Mouse (Mus musculus) hindbrain, embryonic 13.5 days (tissue): ENCODE measurements around the gene Plcb2. TPM values are rescaled to one million over a fixed set of nuclear protein-coding genes. Genes with fewer than 3 reads are reported as not detected.
A peak's percentile ranks its signal among the peaks of the same experiment; 100 is the strongest.

Experiments used
- ATAC-seq: fragments of 200-750 bp; cut with Nextera tagmentation; 2 replicates; pipeline ENCODE4 v1.8.0; 2017; ENCODE audit warnings: moderate TSS enrichment; ENCODE audit not compliant: low FRiP score
- H3K27ac ChIP-seq: fragments of 300-500 bp; sonication (generic); 2 replicates; pipeline ENCODE4 v1.5.1; 2015; ENCODE audit warnings: inconsistent platforms, mild to moderate bottlenecking, moderate library complexity
- H3K27me3 ChIP-seq: fragments of 300-500 bp; sonication (generic); 2 replicates; pipeline ENCODE4 v1.6.1; 2015; ENCODE audit warnings: mild to moderate bottlenecking, inconsistent platforms
- H3K36me3 ChIP-seq: fragments of 300-500 bp; sonication (generic); 2 replicates; pipeline ENCODE4 v1.6.1; 2015; ENCODE audit warnings: mild to moderate bottlenecking, inconsistent platforms
- H3K4me1 ChIP-seq: fragments of 300-500 bp; sonication (generic); replicated peaks from 2 replicates; pipeline ENCODE4 v1.6.1; 2015; ENCODE audit warnings: inconsistent platforms
- H3K4me2 ChIP-seq: fragments of 300-500 bp; sonication (generic); 2 replicates; pipeline ENCODE4 v1.6.1; 2015; ENCODE audit warnings: inconsistent platforms, mild to moderate bottlenecking, moderate library complexity
- H3K4me3 ChIP-seq: fragments of 300-500 bp; sonication (generic); 2 replicates; pipeline ENCODE4 v1.5.1; 2015; ENCODE audit warnings: mild to moderate bottlenecking, inconsistent platforms
- H3K9ac ChIP-seq: fragments of 300-500 bp; sonication (generic); 2 replicates; pipeline ENCODE4 v1.6.1; 2015; ENCODE audit warnings: mild to moderate bottlenecking, inconsistent platforms
- H3K9me3 ChIP-seq: fragments of 300-500 bp; sonication (generic); 2 replicates; pipeline ENCODE4 v1.6.1; 2016; ENCODE audit warnings: inconsistent platforms
- WGBS: fragments of 180-500 bp; shearing (Covaris S2); methylation state at CpG from one replicate; pipeline ENCODE4 v1.1.7; 2015; 5-methylcytosine and 5-hydroxymethylcytosine counted together
- polyA plus RNA-seq: library from polyadenylated mRNA; unstranded; fragments of >200 nt; fragmentation: Nextera tagmentation; extraction: Ambion mirVana; gene quantifications from 2 replicates; pipeline ENCODE4 v1.2.1, GENCODE M21; 2015

Gene Plcb2
- polyA plus RNA-seq, 1 experiment from 2014 or later = 0.64 TPM

DNA sequence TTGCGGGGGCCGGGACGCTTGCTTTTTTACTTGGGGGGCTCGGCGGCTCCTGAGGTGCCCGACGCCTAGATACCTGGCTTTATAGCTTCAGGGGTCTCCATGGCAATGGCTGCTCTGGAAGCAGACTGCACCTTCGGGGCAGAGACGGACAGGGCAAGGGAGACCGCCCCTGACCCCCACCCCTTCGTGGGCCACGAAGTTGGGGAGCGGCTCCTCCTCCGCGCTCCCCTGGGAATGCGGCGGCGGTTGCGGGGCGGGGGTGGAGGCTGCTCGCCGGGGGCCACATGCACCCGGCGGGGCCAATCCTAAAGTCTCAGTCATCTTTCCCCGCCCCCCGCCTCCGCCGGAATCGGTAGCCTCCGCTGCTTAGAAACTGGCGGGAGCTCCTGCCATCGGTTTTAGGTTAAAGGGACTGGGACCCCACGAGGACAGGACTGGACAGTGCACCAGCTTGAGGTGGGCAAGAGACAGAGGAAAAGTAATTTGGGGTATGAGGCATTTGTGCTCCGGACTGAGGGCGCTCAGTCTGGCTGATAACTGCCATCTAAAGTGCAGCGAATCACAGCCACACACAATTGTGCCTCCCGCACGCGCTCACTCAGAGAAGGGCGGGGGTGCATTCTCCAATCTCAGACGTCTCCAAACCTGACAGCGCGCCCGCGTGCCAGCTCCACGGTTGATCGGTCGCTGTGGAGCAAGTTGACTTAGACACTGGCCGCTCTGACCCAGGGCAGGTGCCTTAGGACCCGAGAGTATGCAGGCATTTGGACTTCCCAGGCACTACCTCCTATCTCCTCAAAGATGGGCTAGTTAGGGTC lies 24.1 kb downstream of the Plcb2 start, which contains the start of gene Ankrd63:
Gene Ankrd63, minus strand, starts transcription at position 51 of the 818 bp plus-strand sequence.
- Histone ChIP-seq H3K4me3 (peak within 1 kb of the TSS; percentile 40), H3K36me3 (no peaks in the 10 kb centered on the region), H3K4me2 (peak within 1 kb of the TSS; percentile 65), H3K4me1 (peaks cover 48% of the 10 kb centered on the region), H3K27me3 (peaks cover 100% of the 10 kb centered on the region), H3K9ac (peak within 1 kb of the TSS; percentile 60), H3K27ac (no peak within 1 kb of the TSS), H3K9me3 (no peaks in the 10 kb centered on the region)
- no peak for ATAC-seq
- under 1% methylated on average over 50 of the region's 50 CpGs for WGBS

DNA sequence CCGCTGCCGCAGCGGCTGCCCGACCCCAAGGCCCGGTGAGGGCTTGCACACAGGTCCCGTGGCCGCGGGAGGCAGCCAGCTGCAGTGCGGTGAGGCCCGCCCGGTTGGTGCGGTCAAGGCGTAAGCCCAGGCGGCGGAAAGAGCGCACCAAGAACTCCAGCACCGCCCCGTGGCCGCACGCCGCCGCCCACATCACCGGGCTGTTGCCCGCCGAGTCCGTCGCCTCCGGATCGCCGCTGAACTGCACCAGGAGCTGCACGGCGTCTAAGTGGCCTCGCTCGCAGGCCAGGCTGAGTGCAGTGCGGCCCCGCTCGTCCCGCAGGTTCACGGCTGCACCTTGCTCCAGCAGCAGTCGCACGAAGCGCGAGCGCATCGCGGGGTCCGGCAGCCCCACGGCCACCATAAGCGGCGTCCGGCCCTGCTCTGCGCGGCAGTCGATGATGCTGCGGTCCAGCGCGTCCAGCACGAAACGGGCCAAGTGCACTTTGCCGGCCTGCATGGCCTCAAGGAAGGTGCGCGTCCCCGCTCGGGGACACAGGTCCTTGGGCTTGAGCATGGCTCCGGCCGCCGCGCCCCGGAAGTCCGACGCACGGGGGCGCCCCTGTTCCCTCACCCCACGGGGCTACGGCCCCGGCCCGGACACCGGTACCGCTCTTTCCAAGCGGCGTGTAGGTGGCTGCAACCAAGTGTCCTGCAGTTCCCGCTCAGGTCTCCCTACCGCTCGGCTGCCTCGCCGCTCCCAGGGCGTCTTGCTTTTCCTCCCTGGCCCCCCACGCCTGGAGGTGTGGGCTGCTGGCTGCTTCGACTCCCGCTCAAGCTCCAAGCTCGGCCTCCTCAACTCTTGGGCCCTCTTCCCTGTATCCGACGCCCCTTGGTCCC lies 25.1 kb downstream of the Plcb2 start:
- Histone ChIP-seq H3K4me2 (peak overlapping the region; percentile 65), H3K9ac (peak overlapping the region; percentile 60), H3K9me3 (no peaks in the 10 kb centered on the region), H3K27ac (no peak overlapping the region), H3K36me3 (no peaks in the 10 kb centered on the region), H3K4me3 (peak overlapping the region; percentile 40), H3K4me1 (peaks cover 48% of the 10 kb centered on the region), H3K27me3 (peaks cover 96% of the 10 kb centered on the region)
- WGBS = under 1% methylated on average over 75 of the region's 93 CpGs
- peak; percentile 27; the same call in 1 of the 2 replicates for ATAC-seq

DNA sequence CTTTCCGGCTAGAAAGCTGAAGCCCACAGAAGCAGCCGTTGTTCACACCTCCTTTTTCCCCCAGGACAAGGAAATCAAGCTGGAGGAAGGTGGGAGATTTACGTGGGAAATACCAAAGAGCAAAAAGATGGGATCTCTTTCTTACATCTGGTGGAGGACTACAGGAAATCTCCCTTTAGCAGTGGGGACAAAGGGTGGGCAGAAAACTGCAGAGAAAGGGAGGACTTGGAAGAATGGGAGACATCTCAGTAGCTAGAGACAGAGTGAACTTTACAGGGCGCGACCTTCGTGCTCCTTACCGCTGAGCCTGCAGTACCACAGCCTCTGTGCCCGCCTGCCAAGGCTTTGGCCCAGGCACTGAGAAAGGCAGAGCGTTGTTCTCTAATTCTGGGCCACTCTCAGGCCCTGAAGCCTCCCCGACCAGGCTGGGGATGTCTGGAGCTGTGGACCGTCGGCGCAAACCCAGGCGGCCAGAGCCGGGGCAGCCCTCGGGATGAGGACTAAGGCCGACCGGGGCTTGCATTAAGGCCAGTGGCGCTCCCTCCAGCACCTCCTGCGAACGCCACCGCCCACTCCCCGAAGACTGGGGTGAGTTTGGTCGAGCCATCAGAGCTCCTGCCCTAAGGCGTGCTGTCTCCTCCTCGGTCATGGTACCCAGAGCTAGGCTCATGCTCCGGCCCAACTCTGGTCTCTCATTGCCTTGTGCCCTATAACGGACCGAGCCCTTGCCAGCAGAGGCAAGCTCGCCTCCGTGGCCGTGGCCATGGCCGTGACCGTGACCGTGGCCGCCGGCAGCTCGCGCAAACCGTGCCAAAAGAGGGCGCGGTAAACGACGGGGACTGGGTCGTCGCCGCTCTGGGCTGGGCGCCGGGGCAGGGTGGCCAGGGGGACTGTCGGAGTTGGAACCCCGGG lies 26.0 kb downstream of the Plcb2 start:
- WGBS = 3% methylated on average over 44 of the region's 51 CpGs
- ATAC-seq = no peak
- peaks cover 96% of the 10 kb centered on the region for H3K27me3 ChIP-seq
- 0 out of 2 replicates have a peak overlapping the region, but pooled peaks have one; percentile 55 for H3K9ac ChIP-seq
- H3K9me3 ChIP-seq = no peaks in the 10 kb centered on the region
- peaks cover 48% of the 10 kb centered on the region for H3K4me1 ChIP-seq
- no peaks in the 10 kb centered on the region for H3K36me3 ChIP-seq
- no peak overlapping the region for H3K27ac ChIP-seq
- H3K4me3 ChIP-seq = peak overlapping the region; percentile 40
- peak overlapping the region; percentile 65 for H3K4me2 ChIP-seq

DNA sequence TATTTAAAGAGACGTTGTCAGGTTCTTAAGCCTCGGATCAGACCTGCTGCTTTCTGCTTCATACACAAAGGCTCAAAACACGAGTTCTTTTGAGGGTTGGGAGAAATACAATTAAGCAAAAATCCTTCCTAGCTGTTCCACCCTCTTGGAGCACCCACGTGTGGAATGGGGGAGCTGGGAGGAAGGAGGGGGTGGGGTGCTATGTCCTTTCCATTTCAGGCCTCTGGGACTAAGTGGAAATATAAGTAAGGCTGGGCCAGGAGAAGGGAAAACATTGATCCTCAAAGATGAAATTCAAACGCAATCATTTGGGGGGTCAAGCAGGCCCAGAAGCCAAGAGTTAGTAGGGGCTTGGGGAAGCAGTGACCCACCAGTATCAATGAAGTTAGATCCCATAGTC lies 27.1 kb downstream of the Plcb2 start:
- Histone ChIP-seq H3K27ac (no peak overlapping the region), H3K9ac (no peak overlapping the region), H3K36me3 (no peaks in the 10 kb centered on the region), H3K9me3 (no peaks in the 10 kb centered on the region), H3K4me3 (no peak overlapping the region), H3K4me2 (no peak overlapping the region), H3K4me1 (peaks cover 49% of the 10 kb centered on the region), H3K27me3 (peaks cover 96% of the 10 kb centered on the region)
- WGBS = 5% methylated on average over 5 of the region's 5 CpGs
- no peak for ATAC-seq

DNA sequence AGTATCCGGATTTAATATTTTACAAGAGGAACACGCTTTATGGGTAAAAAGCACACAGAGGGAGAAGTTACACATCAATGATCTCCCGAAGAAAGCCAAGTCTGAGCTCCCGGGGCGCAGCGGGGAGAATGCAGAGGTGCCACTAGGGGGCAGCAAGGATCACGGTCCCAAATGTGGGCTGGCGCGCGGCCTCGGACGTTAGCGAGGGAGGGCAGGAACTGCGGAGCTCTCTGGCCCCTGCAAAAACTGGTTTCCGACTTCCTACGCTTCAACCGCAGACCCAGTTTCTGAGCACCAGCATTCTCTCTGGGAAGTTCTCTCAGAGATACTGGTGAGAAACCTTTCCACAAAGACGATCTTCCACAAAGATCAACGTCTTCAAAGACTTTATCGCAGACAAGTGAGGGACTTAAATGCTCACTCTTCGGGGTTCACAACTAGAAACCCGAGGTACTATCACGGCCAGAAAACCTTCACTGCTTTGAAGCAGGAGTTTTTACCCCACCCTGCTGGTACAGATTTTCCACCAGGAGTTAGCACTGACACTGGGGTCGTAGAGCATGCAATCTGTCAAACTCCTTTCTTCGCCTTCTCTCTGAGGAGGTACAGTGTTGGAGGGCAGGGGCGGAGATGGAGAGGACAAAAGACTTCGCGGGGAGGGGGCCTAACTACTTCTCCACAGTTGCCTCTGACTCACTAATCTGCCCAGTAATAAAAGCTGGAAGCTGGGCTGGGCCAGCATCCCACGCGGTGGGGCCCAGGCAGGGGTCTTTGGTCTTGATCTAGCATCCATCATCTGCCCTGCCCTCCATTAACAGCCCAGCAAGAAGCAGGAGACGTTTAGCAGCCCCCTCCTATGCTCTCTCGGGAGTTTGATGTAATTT lies 27.8 kb downstream of the Plcb2 start:
- H3K4me1 ChIP-seq = peaks cover 52% of the 10 kb centered on the region
- no peak for ATAC-seq
- WGBS = under 1% methylated on average over 32 of the region's 32 CpGs
- peak overlapping the region; percentile 12; the same call in 1 of the 2 replicates for H3K4me3 ChIP-seq
- peaks cover 96% of the 10 kb centered on the region for H3K27me3 ChIP-seq
- no peaks in the 10 kb centered on the region for H3K36me3 ChIP-seq
- peak overlapping the region; percentile 47 for H3K4me2 ChIP-seq
- H3K9ac ChIP-seq = 0 out of 2 replicates have a peak overlapping the region, but pooled peaks have one; percentile 10
- no peak overlapping the region for H3K27ac ChIP-seq
- H3K9me3 ChIP-seq = no peaks in the 10 kb centered on the region

DNA sequence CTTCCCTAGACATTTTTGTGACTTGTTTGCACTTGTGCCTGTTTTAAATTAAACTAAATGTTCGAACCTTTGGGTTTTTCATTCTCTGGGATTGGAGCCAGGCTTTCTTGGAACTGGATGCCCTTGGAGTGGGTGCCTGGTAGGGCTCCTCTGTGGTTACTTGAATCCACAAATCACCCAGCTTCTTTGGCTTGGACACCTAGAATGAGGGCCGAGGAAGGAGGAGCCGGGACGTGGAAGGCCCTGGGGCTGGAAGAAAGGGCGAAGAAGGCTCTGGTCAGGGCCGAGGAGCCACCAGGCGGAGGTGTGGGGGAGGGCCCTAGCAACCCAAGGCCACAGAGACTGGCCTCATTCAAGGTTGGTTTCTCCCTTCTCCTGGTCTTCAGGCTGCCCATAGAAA lies 30.3 kb downstream of the Plcb2 start:
- no peak overlapping the region for H3K4me2 ChIP-seq
- ATAC-seq = no peak
- H3K27ac ChIP-seq = no peak overlapping the region
- WGBS = 43% methylated on average over 7 of the region's 7 CpGs
- H3K4me3 ChIP-seq = no peak overlapping the region
- H3K4me1 ChIP-seq = peaks cover 34% of the 10 kb centered on the region
- H3K9ac ChIP-seq = no peak overlapping the region
- peaks cover 91% of the 10 kb centered on the region for H3K27me3 ChIP-seq
- peaks cover 8% of the 10 kb centered on the region for H3K36me3 ChIP-seq
- H3K9me3 ChIP-seq = no peaks in the 10 kb centered on the region

DNA sequence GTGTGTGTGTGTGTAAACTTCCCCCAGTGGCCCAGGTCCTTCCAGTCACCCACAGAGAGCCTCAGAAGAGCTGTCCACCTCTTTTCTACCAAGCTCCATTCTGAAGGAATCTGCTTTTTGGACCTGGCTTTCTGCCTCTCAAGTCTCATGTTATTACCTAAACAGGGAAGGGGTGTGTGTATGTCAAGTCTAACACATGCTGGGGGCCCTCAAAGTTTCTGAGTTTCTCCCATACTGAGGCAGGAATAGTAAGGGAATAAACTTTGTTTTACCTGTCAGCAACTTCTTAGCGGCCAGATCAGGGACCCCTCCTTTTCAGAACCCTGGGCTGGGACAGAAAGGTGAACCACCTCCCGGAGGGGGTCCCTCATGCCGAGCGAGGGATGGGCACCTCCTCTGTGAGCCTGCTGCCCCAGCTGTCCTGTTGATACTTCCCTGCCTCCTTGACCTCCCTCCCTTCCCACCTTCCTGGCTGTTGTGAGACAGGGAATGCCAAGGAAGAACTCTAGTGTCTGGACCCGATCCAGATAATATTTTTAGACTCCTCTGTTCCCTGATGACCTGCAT lies 30.8 kb downstream of the Plcb2 start:
- peaks cover 28% of the 10 kb centered on the region for H3K4me1 ChIP-seq
- H3K9me3 ChIP-seq = no peaks in the 10 kb centered on the region
- no peak overlapping the region for H3K27ac ChIP-seq
- no peak overlapping the region for H3K4me3 ChIP-seq
- ATAC-seq = no peak
- peaks cover 85% of the 10 kb centered on the region for H3K27me3 ChIP-seq
- WGBS = 39% methylated on average over 5 of the region's 5 CpGs
- no peak overlapping the region for H3K9ac ChIP-seq
- no peak overlapping the region for H3K4me2 ChIP-seq
- peaks cover 8% of the 10 kb centered on the region for H3K36me3 ChIP-seq

DNA sequence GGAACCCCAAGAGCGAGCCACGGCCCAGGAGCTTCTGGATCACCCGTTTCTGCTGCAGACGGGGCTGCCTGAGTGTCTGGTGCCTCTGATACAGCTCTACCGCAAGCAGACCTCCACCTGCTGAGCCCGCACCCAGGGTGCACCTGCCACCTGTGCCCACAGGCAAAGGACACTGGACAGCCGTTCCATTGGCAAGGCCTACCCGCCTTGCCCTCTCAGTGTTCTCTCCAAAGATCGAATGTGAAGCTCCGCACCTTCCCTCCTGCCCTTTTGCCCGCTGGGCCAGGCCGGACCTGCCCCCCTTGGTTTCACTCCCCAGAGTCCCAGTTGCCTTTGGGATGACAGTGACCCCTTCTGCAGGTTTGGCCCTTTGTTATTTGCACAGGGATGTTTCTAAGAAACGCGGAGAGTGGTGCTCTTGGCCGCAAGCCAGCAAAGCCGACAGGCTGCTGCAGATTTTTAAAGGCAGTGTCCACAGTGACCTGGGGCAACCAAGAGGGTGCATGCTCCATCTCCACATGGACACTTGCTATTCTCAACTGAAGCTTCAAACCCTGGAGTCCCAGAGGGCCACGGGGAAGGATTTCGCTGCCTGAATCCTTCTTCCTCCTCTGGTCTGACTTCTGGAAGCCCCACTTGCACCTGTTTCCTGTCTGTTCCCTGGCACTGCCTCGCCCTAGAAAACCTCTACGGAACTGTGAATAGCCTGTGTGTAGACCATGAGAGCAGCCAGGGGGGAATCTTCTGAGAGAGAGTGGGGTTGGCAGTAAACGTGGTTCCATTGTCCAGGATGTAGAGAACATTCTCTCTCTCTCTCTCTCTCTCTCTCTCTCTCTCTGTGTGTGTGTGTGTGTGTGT lies 31.6 kb downstream of the Plcb2 start:
- Histone ChIP-seq H3K27ac (no peak overlapping the region), H3K36me3 (peaks cover 8% of the 10 kb centered on the region), H3K9ac (no peak overlapping the region), H3K9me3 (no peaks in the 10 kb centered on the region), H3K4me3 (no peak overlapping the region), H3K27me3 (peaks cover 82% of the 10 kb centered on the region), H3K4me1 (peaks cover 25% of the 10 kb centered on the region), H3K4me2 (no peak overlapping the region)
- ATAC-seq = no peak
- 48% methylated on average over 21 of the region's 21 CpGs for WGBS

DNA sequence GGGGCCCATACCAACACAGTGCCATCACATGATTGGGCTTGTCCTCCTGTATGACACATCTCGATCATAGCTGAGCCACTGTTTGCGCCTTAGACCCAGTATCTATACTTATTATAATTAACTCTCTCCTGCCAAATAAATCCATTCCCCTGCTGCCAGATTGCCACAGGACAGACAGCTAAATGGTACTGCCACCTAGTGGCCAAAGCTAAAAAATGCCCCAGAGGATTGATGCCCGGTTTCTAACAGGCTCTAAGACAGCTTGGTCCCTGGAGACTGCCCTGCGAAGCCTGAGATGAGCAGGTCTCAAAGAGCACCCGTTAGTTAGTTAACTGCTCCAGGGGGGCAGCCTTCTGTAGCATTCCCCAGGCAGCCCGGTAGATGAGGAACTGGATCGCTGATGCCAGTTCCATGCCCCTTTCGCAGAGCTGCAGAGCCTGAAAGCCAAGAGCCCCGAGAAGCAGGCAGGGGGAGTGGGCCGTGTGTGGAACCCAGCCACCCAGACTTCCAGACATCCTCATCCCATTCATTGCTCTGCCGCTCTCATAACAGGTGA lies 32.5 kb downstream of the Plcb2 start:
- H3K9ac ChIP-seq = no peak overlapping the region
- ATAC-seq = no peak
- H3K4me1 ChIP-seq = peaks cover 19% of the 10 kb centered on the region
- no peak overlapping the region for H3K4me2 ChIP-seq
- peaks cover 77% of the 10 kb centered on the region for H3K27me3 ChIP-seq
- no peak overlapping the region for H3K4me3 ChIP-seq
- no peaks in the 10 kb centered on the region for H3K9me3 ChIP-seq
- WGBS = 24% methylated on average over 11 of the region's 11 CpGs
- H3K36me3 ChIP-seq = peaks cover 8% of the 10 kb centered on the region
- H3K27ac ChIP-seq = no peak overlapping the region
